Mouse (Mus musculus): ENCODE measurements at regions not wholly inside any gene's neighbourhood (a gene's known extent, or its start where the extent isn't known, plus 50 kb on each side); places are given as distances from the start of the nearest gene placed in this dataset.

DNA sequence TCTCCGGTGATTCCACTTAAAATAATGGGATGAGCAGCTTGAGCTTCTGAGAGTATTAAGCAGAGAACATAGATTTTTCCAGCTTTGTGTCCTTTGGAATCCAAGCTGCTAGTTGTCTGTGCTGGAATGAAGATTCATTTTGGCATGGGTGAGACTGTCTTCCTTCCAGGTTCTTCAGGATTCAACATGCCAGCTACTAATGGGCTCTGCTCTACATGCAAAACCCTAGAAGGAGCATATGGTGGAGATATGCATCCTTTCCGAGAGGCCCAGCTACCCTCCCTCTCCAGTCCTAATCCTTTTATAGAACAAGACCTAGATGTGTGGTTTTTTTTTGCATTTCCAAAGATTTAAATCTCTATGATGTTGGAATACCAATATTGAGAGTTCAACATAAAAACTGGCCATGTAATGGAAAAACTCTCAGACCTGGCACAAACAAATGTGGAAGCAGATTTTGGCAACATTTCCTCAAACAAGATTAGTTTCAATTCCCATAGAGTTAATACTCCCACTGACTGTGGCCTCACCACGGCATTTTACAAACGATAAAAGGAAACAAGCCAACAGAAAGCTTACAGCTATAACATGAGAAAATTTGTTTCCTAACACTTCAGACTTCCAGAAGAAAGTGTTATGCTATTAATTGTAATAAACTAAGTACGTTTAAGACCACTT lies 364.5 kb downstream of the Sv2b start:
- no peak overlapping the region for H3K4me2 ChIP-seq (replicated peaks)
- H3K9me3 ChIP-seq = no peaks in the 10 kb centered on the region
- H3K4me1 ChIP-seq (replicated peaks) = 0 out of 2 replicates have a peak, but pooled peaks cover 2% of the 10 kb centered on the region
- no peak overlapping the region for H3K4me3 ChIP-seq (replicated peaks)
- no peaks in the 10 kb centered on the region for H3K27me3 ChIP-seq (replicated peaks)
- H3K36me3 ChIP-seq = no peaks in the 10 kb centered on the region
- H3K27ac ChIP-seq = no peak overlapping the region
- no peak for ATAC-seq
- 59% methylated on average over 5 of the region's 5 CpGs for WGBS
- H3K9ac ChIP-seq = no peak overlapping the region

DNA sequence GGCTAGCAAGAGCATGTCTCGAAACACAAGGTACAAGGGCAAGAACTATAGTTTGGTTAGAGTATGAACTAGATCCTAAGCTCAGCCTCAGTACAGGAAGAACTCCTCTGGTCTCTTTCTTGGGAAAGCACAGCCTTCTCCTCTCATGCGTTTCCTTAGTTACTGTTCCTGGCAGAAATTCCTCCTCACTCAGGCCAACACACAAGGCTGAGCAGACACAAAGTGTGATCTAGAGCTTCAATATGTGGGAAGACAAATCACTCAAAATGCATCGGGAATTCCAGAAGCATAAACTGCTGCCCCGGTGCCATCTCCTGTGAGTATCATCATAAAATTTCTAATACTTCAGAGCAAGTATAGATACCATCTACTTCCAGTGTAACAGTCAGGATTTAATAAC lies 366.1 kb downstream of the Sv2b start:
- no peak overlapping the region for H3K9ac ChIP-seq
- H3K9me3 ChIP-seq = no peaks in the 10 kb centered on the region
- no peak overlapping the region for H3K27ac ChIP-seq
- WGBS = 51% methylated on average over 4 of the region's 4 CpGs
- no peaks in the 10 kb centered on the region for H3K27me3 ChIP-seq (replicated peaks)
- H3K4me2 ChIP-seq (replicated peaks) = no peak overlapping the region
- H3K36me3 ChIP-seq = no peaks in the 10 kb centered on the region
- 0 out of 2 replicates have a peak, but pooled peaks cover 2% of the 10 kb centered on the region for H3K4me1 ChIP-seq (replicated peaks)
- no peak for ATAC-seq
- H3K4me3 ChIP-seq (replicated peaks) = no peak overlapping the region

DNA sequence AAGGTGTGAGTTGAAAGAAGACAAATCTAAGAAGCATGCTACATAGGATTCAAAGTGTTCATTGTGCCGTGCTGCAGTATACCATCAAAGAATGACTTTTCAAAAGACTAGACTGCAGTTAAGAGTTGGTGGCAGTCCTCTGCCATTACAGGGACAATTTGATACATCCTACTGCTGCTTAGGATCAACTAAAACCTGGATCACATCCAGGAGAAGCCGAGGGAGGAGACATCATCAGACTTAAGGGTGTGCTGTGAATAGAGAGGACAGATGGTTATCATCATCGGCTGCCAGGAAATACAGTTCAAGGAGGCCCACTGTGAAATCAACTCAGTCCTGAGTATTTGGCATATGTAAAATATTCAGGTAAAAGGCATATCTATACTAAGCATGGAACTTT lies 366.9 kb downstream of the Sv2b start:
- Histone ChIP-seq H3K36me3 (no peaks in the 10 kb centered on the region), H3K4me1 (replicated peaks) (0 out of 2 replicates have a peak, but pooled peaks cover 2% of the 10 kb centered on the region), H3K4me3 (replicated peaks) (no peak overlapping the region), H3K9me3 (no peaks in the 10 kb centered on the region), H3K27ac (no peak overlapping the region), H3K9ac (no peak overlapping the region), H3K4me2 (replicated peaks) (no peak overlapping the region), H3K27me3 (replicated peaks) (no peaks in the 10 kb centered on the region)
- 45% methylated on average over 3 of the region's 3 CpGs for WGBS
- ATAC-seq = no peak

DNA sequence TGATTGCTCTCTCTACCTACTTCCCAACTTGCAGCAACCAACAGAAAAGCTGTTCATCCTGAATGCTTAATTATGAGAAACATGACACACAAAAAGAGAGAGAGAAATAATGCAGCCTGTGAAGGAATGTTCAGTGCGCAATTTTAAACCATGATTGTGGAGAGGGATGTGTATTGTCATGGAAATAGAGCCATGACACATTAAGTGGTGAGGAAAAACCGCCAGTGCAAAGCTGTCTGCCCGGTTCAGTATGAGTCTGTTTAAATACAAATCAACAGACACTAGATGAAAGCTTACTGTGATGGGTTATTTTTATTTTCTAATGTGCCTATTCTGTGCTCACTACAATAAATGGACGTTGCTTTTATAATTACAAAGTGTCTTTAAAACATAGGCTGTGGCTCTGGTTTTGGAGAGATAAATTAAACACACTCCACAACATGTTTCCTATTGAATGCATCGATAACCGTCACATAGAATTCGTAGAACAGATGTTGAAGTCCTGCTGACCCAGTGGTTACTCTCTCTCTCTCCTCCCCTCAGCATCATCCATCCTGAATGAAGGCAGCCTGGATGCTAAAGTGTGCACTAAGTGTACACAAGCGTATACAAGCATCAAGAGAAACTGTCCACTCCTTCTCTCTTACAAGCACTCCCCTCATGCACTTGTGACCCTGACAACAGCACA lies 374.7 kb upstream of the Slco3a1 start:
- Histone ChIP-seq H3K36me3 (no peaks in the 10 kb centered on the region), H3K4me1 (replicated peaks) (no peaks in the 10 kb centered on the region), H3K4me3 (replicated peaks) (no peak overlapping the region), H3K27me3 (replicated peaks) (no peaks in the 10 kb centered on the region), H3K9ac (no peak overlapping the region), H3K9me3 (no peaks in the 10 kb centered on the region), H3K4me2 (replicated peaks) (no peak overlapping the region), H3K27ac (no peak overlapping the region)
- ATAC-seq = no peak
- WGBS = 57% methylated on average over 8 of the region's 8 CpGs

DNA sequence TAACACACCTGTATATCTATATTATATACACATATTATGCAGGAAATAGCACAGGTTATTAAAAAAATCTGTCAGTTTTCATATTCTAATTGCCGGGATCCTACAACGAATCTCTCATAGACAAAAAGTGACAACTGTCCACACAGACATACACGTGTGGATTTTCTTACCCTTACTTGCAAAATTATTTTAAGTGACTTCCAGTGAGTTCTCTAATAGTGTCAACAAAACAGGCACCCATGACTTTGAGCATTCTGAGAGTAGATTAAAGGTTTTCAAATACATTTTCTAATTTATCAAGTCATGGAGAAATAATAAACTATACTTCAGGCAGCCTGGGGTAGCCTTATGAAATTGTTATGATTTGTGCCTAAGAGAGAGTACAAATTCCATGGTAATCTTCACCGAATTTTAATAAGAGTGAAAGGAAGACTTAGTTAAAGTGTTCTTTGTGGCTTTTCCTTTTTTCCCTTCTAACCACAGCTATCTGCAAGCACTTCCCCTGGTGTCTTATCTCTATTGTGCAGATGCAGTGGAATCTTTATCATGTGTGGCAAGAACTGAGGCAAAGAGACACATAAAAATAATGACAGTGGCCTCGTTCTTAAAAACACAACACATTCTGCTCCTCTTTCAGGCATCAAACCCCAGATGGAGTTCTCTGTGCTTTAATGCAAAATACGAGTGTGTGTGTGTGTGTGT lies 373.8 kb upstream of the Slco3a1 start:
- no peak for ATAC-seq
- no peak overlapping the region for H3K9ac ChIP-seq

DNA sequence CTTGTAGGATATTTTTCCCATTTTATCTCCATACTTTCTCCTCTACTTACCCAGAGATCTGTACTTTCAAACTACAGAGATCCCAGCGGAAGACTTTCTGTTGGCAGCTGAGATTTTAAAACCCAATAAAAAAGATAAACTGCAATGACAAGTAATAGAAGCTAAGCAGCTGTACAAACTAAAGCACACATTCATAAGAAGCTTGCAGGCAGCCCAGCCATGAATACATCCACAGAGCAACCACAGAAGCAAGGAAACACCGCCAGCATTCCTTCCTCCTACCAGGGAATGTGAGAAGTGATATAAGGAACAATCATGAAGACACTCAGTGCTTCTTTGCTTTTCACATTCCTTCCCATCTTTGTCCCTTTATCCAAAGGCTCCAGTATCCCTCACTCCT lies 372.1 kb upstream of the Slco3a1 start:
- Histone ChIP-seq H3K27me3 (replicated peaks) (no peaks in the 10 kb centered on the region), H3K4me3 (replicated peaks) (no peak overlapping the region), H3K36me3 (no peaks in the 10 kb centered on the region), H3K9ac (no peak overlapping the region), H3K9me3 (no peaks in the 10 kb centered on the region), H3K27ac (no peak overlapping the region), H3K4me1 (replicated peaks) (no peaks in the 10 kb centered on the region), H3K4me2 (replicated peaks) (no peak overlapping the region)
- WGBS = 21% methylated on average over 2 of the region's 2 CpGs
- ATAC-seq = no peak

More for the DNA sequence above, 373.8 kb upstream of the Slco3a1 start:
- Histone ChIP-seq H3K27ac (no peak overlapping the region), H3K9me3 (no peaks in the 10 kb centered on the region), H3K4me1 (replicated peaks) (no peaks in the 10 kb centered on the region), H3K36me3 (no peaks in the 10 kb centered on the region), H3K4me3 (replicated peaks) (no peak overlapping the region), H3K4me2 (replicated peaks) (no peak overlapping the region), H3K27me3 (replicated peaks) (no peaks in the 10 kb centered on the region)
- 66% methylated on average over 6 of the region's 6 CpGs for WGBS

DNA sequence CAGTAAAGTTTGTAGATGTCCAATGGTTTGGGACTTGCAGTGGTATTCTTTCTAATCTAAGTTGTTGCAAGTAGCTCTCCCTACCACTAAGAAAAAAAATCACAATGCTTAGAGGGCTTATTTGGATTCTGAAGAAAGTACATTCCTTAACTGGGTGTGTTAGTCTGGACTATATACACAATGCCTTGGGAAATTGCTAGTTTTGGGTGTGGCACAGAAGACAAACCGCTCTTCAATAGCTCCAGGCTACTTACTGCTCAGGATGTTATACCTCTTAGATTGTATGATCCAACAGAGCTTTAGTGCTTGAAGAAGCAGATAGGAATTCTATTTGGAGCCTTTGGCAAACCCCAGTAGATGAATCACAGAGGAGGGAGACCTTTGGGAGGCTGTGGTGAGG lies 369.6 kb upstream of the Slco3a1 start:
- Histone ChIP-seq H3K27me3 (replicated peaks) (no peaks in the 10 kb centered on the region), H3K4me3 (replicated peaks) (no peak overlapping the region), H3K9ac (no peak overlapping the region), H3K36me3 (no peaks in the 10 kb centered on the region), H3K27ac (no peak overlapping the region), H3K9me3 (no peaks in the 10 kb centered on the region), H3K4me2 (replicated peaks) (no peak overlapping the region), H3K4me1 (replicated peaks) (no peaks in the 10 kb centered on the region)
- no peak for ATAC-seq
- 70% methylated on average over 1 of the region's 1 CpGs for WGBS

DNA sequence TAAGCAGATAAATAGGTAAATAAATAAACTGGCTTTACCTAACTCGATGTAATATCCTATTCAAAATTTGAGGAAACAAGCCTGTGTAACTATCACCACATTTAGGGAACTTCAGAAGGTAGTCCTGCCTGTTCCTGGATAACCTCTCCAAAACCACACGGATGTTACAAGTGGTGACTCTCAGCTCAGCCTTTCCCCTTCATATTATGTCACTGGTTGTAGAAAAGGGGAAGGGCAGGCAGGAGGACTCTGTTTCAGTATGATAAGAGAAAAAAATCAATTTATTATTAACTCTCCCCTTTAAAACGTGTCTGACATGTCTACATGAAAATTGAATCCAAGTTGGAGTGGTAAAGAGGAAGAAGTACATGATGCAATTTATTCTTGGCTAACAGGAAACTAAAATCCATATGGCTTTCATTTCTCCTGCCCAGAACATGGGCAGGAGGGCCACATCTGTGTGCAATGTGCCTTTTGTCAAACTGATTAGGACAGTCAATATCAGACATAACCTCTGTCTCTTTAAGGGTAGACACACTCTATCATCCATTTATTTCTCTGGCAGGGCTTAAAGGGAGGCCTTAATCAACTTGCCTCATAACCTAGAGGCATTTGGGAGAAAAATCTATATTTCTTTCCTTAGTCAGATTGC lies 353.9 kb upstream of the Slco3a1 start:
- Histone ChIP-seq H3K4me3 (replicated peaks) (no peak overlapping the region), H3K27me3 (replicated peaks) (no peaks in the 10 kb centered on the region), H3K4me2 (replicated peaks) (no peak overlapping the region), H3K27ac (no peak overlapping the region), H3K36me3 (no peaks in the 10 kb centered on the region), H3K9ac (no peak overlapping the region), H3K9me3 (no peaks in the 10 kb centered on the region), H3K4me1 (replicated peaks) (no peaks in the 10 kb centered on the region)
- WGBS = 55% methylated on average over 3 of the region's 3 CpGs
- no peak for ATAC-seq

DNA sequence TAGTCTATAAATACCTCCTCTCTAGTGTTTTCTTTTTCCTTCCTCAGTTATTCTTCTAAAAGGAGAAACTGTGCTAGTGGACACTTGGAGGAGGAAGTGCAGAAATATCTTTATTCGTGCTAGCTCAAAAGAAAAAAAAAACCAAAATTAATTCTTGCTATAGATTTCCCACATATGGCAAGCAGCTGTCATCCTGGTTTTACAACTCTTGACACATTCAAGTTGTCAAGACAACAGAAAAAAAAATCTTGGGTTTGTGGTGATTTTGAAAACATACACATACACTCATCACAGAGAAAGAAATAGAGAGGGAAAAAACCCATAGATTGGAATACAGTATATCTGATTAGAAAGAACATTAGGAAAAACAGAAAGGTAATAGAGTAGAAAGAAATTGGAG lies 352.8 kb upstream of the Slco3a1 start:
- Histone ChIP-seq H3K27me3 (replicated peaks) (no peaks in the 10 kb centered on the region), H3K4me3 (replicated peaks) (no peak overlapping the region), H3K4me2 (replicated peaks) (no peak overlapping the region), H3K9ac (no peak overlapping the region), H3K36me3 (no peaks in the 10 kb centered on the region), H3K4me1 (replicated peaks) (no peaks in the 10 kb centered on the region), H3K9me3 (no peaks in the 10 kb centered on the region), H3K27ac (no peak overlapping the region)
- no peak for ATAC-seq
- WGBS = 52% methylated on average over 1 of the region's 1 CpGs

DNA sequence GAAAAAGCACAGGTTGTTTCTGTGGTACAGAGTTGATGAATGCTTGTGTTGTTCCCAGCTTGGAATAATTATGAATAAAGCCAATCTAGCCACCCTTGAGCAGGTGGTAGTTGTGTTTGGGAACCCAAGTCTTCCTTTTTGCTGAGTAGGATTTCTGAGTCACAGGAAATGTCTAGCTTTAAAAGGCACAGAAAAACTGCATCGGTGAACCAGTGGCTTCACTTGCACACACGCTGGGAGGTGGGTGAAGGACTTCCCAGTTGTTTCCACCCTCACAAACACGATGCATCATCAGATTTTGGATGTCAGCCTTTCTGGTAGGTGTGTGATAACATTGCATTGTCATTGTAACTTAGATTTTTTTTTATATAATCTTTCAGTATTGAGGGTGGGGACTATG lies 322.9 kb upstream of the Slco3a1 start:
- 79% methylated on average over 3 of the region's 3 CpGs for WGBS
- Histone ChIP-seq H3K27ac (no peak overlapping the region), H3K9me3 (no peaks in the 10 kb centered on the region), H3K4me2 (replicated peaks) (no peak overlapping the region), H3K36me3 (no peaks in the 10 kb centered on the region), H3K27me3 (replicated peaks) (no peaks in the 10 kb centered on the region), H3K4me3 (replicated peaks) (no peak overlapping the region), H3K9ac (no peak overlapping the region), H3K4me1 (replicated peaks) (no peaks in the 10 kb centered on the region)
- no peak for ATAC-seq

DNA sequence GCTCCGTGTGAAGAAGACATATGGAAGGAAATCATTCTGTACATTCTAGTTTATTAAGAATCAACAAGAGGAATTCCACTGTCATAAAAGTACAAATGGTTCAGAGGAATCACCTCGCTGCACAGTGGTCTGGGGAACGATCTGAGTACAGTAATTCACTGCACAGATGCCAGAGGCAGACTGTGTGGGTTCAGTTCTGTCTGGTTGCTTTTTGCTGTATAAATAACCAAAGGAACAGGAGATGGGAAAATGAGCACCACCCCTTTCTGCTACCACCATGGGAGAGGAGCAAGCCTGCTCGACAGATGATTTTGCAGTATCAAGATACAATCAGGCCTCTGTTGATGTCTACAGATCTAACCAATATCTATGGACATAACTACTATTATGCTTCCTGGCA lies 322.1 kb upstream of the Slco3a1 start:
- 55% methylated on average over 4 of the region's 4 CpGs for WGBS
- Histone ChIP-seq H3K4me3 (replicated peaks) (no peak overlapping the region), H3K9ac (no peak overlapping the region), H3K4me2 (replicated peaks) (no peak overlapping the region), H3K4me1 (replicated peaks) (no peaks in the 10 kb centered on the region), H3K9me3 (no peaks in the 10 kb centered on the region), H3K27me3 (replicated peaks) (no peaks in the 10 kb centered on the region), H3K27ac (no peak overlapping the region), H3K36me3 (no peaks in the 10 kb centered on the region)
- no peak for ATAC-seq

DNA sequence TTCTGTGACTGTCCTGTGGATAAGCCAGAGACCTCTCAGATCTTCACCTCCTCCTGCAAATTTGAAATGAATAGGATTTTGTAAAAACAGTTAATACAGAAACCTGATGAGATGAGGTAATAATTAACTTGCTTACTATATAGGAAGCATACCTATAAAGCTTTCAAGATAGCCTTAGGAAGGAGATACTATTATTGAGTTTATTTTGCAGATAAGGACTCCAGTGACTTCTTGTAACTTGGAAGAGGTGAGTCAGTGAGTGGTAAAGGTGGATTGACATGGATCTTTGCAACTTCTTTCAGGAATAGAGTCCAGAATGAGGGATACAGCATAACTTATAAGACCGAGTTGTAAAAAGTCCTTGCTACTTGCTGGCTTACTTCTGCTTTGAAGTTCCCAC lies 315.7 kb upstream of the Slco3a1 start:
- Histone ChIP-seq H3K27me3 (replicated peaks) (no peaks in the 10 kb centered on the region), H3K36me3 (no peaks in the 10 kb centered on the region), H3K9ac (no peak overlapping the region), H3K4me1 (replicated peaks) (no peaks in the 10 kb centered on the region), H3K27ac (no peak overlapping the region), H3K4me2 (replicated peaks) (no peak overlapping the region), H3K4me3 (replicated peaks) (no peak overlapping the region), H3K9me3 (no peaks in the 10 kb centered on the region)
- WGBS = 62% methylated on average over 1 of the region's 1 CpGs
- ATAC-seq = 0 out of 2 replicates have a peak, but pooled peaks have one; percentile 61
